14 mouse cellular contexts compared by ENCODE assay signal in genomic region chr2:71966737-71967136, GRCm38 (mm10). TPM values are rescaled to one million over a fixed set of nuclear protein-coding genes. Genes with fewer than 3 reads are reported as not detected.
A peak's percentile ranks its signal among the peaks of the same experiment; 100 is the strongest.
DNase-seq lines count a peak whose midpoint lies in the region; ATAC-seq lines count a peak whose summit lies in the region.
"Had no signal": no experiment of that assay in that cellular context is flagged by ENCODE, and none has a peak within 500 bp of the region (broad histone marks: within the 10 kb centered on the region; RNA-seq: fewer than 3 reads in every experiment).

No protein-coding gene starts in this region.

- H3K36me3 ChIP-seq in embryonic facial prominence, embryonic 10.5 days (replicated peaks): no peaks in the 10 kb centered on the region
- H3K36me3 ChIP-seq in limb, embryonic 15.5 days: no peaks in the 10 kb centered on the region

- no peak overlapping the region for H3K27ac ChIP-seq in embryonic facial prominence, embryonic 10.5 days (replicated peaks)
- no peak overlapping the region for H3K27ac ChIP-seq in limb, embryonic 15.5 days

- 66% methylated on average over 4 of the region's 4 CpGs for WGBS in embryonic facial prominence, embryonic 10.5 days
- WGBS in limb, embryonic 15.5 days: 16% methylated on average over 4 of the region's 4 CpGs

- no peaks in the 10 kb centered on the region for H3K27me3 ChIP-seq in embryonic facial prominence, embryonic 10.5 days (replicated peaks; ENCODE audit: low read depth, poor library complexity, severe bottlenecking)
- no peaks in the 10 kb centered on the region for H3K27me3 ChIP-seq in limb, embryonic 15.5 days

- H3K9ac ChIP-seq in limb, embryonic 15.5 days: no peak overlapping the region

- no peak overlapping the region for H3K4me2 ChIP-seq in limb, embryonic 15.5 days

- DNase-seq in layer of hippocampus, adult 9-11 months: peak; percentile 20
- DNase-seq in layer of hippocampus, postnatal 10 days (ENCODE audit: low spot score in 2 of 2): no peak
- DNase-seq in adipocyte (ENCODE audit: low spot score) (peak; percentile 10), MN1 (ENCODE audit: low spot score) (no peak)
- peak; percentile 16 for DNase-seq in embryonic facial prominence, embryonic 10.5 days (ENCODE audit: low spot score)
- DNase-seq in gastrocnemius, adult 8-10 months (ENCODE audit: low spot score in 2 of 2): no peak
- DNase-seq: adrenal gland, adult 8-10 months; cerebellum, postnatal 14 days; heart, adult 18-20 months; heart, postnatal 10 days; right cerebral cortex, postnatal 4 days; thymus, postnatal 25 days had no signal

- 0 out of 2 replicates have a peak, but pooled peaks cover 2% of the 10 kb centered on the region for H3K4me1 ChIP-seq in embryonic facial prominence, embryonic 10.5 days
- peaks cover 5% of the 10 kb centered on the region; the same call in 1 of the 2 replicates for H3K4me1 ChIP-seq in limb, embryonic 15.5 days

- H3K4me3 ChIP-seq in embryonic facial prominence, embryonic 10.5 days: no peak overlapping the region
- no peak overlapping the region for H3K4me3 ChIP-seq in limb, embryonic 15.5 days

- ATAC-seq in limb, embryonic 15.5 days (ENCODE audit: insufficient number of reproducible peaks, low FRiP score, low TSS enrichment, low read depth): peak; percentile 48; the same call in 1 of the 2 replicates
- ATAC-seq: inflammation-experienced regulatory T-cells, adult 6 months had no signal

- H3K9me3 ChIP-seq in embryonic facial prominence, embryonic 10.5 days: no peaks in the 10 kb centered on the region
- H3K9me3 ChIP-seq in limb, embryonic 15.5 days: no peaks in the 10 kb centered on the region

RNA-seq across cellular contexts. Expression of gene Rapgef4, which starts 14.3 kb away (rescaled TPM):
- total RNA-seq in layer of hippocampus, postnatal 10 days (2021): 100 to 1,000 TPM; 152 to 156 TPM
- 2.9 and 3.5 TPM in 2 replicates for polyA plus RNA-seq in embryonic facial prominence, embryonic 10.5 days (2016; fragmentation: Nextera tagmentation; extraction: Ambion mirVana)
- 4.6 and 4.7 TPM in 2 replicates for polyA plus RNA-seq in limb, embryonic 15.5 days (2015; fragmentation: Nextera tagmentation; extraction: Ambion mirVana)
- 1 to 10 TPM in 3 of 4 experiments, under 1 TPM in 1; 0.74 to 2.7 (median 2.0) TPM for total RNA-seq in gastrocnemius, adult 8-10 months (2022)

Comparison
In these comparisons a context has a peak if more than half of its experiments do, and no peak if none do; other contexts are left out.
1. DNase-seq: peak in layer of hippocampus, adult 9-11 months (single experiment), adipocyte (single experiment) and embryonic facial prominence, embryonic 10.5 days (single experiment); none in layer of hippocampus, postnatal 10 days (0 of 2), MN1 (single experiment) and gastrocnemius, adult 8-10 months (0 of 2).
2. RNA of gene Rapgef4, which starts 14.3 kb away (total RNA-seq): 152 to 156 TPM in layer of hippocampus, postnatal 10 days; 0.74 to 2.7 TPM in gastrocnemius, adult 8-10 months; every median in the first group is over 10 times any median in the second.